Mouse (Mus musculus) MEL (cell line): ENCODE results near the gene Itga8. TPM values are rescaled to one million over a fixed set of nuclear protein-coding genes. Genes with fewer than 3 reads are reported as not detected.

Experiments
- DNase-seq: peaks from one replicate; pipeline ENCODE4 v3.0.0; 2011; ENCODE audit warnings: low read depth, low spot score
- H3K27ac ChIP-seq: 2 replicates; pipeline ENCODE4 v1.5.1; 2012; ENCODE audit warnings: low read depth, mild to moderate bottlenecking, control low read depth, low read length, moderate library complexity; ENCODE audit not compliant: control insufficient read depth
- H3K27me3 ChIP-seq, 2 experiments: fragments of 150-350 bp in 1 of 2; sonication (generic) in 1 of 2; 2 replicates each; pipeline ENCODE4 v1.6.1; 2012; ENCODE audit warnings: low read length in 2 of 2, mild to moderate bottlenecking in 2 of 2, improper control_type of control experiment in 1 of 2, moderate library complexity in 1 of 2; ENCODE audit not compliant: insufficient read depth in 2 of 2, control insufficient read depth in 1 of 2
- H3K36me3 ChIP-seq, 2 experiments: 2 replicates each; pipeline ENCODE4 v1.6.1; 2012 to 2014; ENCODE audit warnings: low read length in 2 of 2, improper control_type of control experiment in 1 of 2, inconsistent platforms in 1 of 2, mild to moderate bottlenecking in 1 of 2; ENCODE audit not compliant: insufficient read depth in 2 of 2, control insufficient read depth in 1 of 2
- H3K4me1 ChIP-seq, 2 experiments: fragments of 150-350 bp in 1 of 2; sonication (generic) in 1 of 2; 2 replicates each; pipeline ENCODE4 v1.6.1; 2012; ENCODE audit warnings: low read length in 2 of 2, improper control_type of control experiment in 1 of 2, mild to moderate bottlenecking in 1 of 2; ENCODE audit not compliant: insufficient read depth in 2 of 2, control insufficient read depth in 1 of 2
- H3K4me3 ChIP-seq, 2 experiments: fragments of 150-350 bp in 1 of 2; sonication (generic) in 1 of 2; 2 replicates each; pipeline ENCODE4 v1.5.1; 2012; ENCODE audit warnings: low read depth in 2 of 2, low read length in 2 of 2, mild to moderate bottlenecking in 2 of 2, moderate library complexity in 2 of 2, control low read depth in 1 of 2, improper control_type of control experiment in 1 of 2; ENCODE audit not compliant: control insufficient read depth in 1 of 2, insufficient read depth in 1 of 2
- H3K79me2 ChIP-seq: 2 replicates; pipeline ENCODE4 v1.6.1; 2012; ENCODE audit warnings: mild to moderate bottlenecking, low read length, moderate library complexity; ENCODE audit not compliant: control insufficient read depth, poor library complexity, insufficient read depth
- H3K9ac ChIP-seq: 2 replicates; pipeline ENCODE4 v1.6.1; 2012; ENCODE audit warnings: low read depth, mild to moderate bottlenecking, control low read depth, low read length, moderate library complexity; ENCODE audit not compliant: control insufficient read depth, poor library complexity, severe bottlenecking
- H3K9me3 ChIP-seq: fragments of 150-350 bp; sonication (generic); replicated peaks from 2 replicates; pipeline ENCODE4 v1.6.1; 2012; ENCODE audit warnings: mild to moderate bottlenecking, low read length, improper control_type of control experiment, moderate library complexity; ENCODE audit not compliant: insufficient read depth
- BHLHE40 ChIP-seq: IDR thresholded peaks from 2 replicates; pipeline ENCODE4 v1.6.1; 2012; ENCODE audit warnings: low read depth, mild to moderate bottlenecking, inconsistent platforms, low read length, improper control_type of control experiment, borderline replicate concordance
- CHD2 ChIP-seq: IDR thresholded peaks from 2 replicates; pipeline ENCODE4 v1.6.1; 2011; ENCODE audit warnings: low read length, improper control_type of control experiment
- CTCF ChIP-seq, 3 experiments: IDR thresholded peaks in 2 of 3; conservative IDR thresholded peaks in 1 of 3; 2 replicates each; pipeline ENCODE4 v1.5.1; 2011 to 2012; ENCODE audit warnings: low read length in 3 of 3, low read depth in 2 of 3, mild to moderate bottlenecking in 2 of 3, improper control_type of control experiment in 1 of 3, inconsistent platforms in 1 of 3, mixed read lengths in 1 of 3, moderate library complexity in 1 of 3; ENCODE audit not compliant: control insufficient read depth in 1 of 3, insufficient read depth in 1 of 3, poor library complexity in 1 of 3, severe bottlenecking in 1 of 3
- E2F4 ChIP-seq: IDR thresholded peaks from 2 replicates; pipeline ENCODE4 v1.6.1; 2011; ENCODE audit warnings: low read depth, low read length, improper control_type of control experiment, borderline replicate concordance
- ELF1 ChIP-seq: IDR thresholded peaks from 2 replicates; pipeline ENCODE4 v1.6.1; 2014; ENCODE audit warnings: low read depth, mild to moderate bottlenecking, inconsistent platforms, low read length, improper control_type of control experiment, moderate library complexity
- EP300 ChIP-seq, 2 experiments: IDR thresholded peaks; 2 replicates each; pipeline ENCODE4 v1.6.1; 2011; ENCODE audit warnings: improper control_type of control experiment in 2 of 2, low read length in 2 of 2, low read depth in 1 of 2, mild to moderate bottlenecking in 1 of 2
- ETS1 ChIP-seq: IDR thresholded peaks from 2 replicates; pipeline ENCODE4 v1.6.1; 2012; ENCODE audit warnings: low read depth, mild to moderate bottlenecking, inconsistent platforms, low read length, improper control_type of control experiment, moderate library complexity
- GABPA ChIP-seq: IDR thresholded peaks from 2 replicates; pipeline ENCODE4 v1.6.1; 2012; ENCODE audit warnings: low read depth, mild to moderate bottlenecking, inconsistent platforms, low read length, improper control_type of control experiment, moderate library complexity
- GATA1 ChIP-seq: IDR thresholded peaks from 2 replicates; pipeline ENCODE4 v1.6.1; 2011; ENCODE audit warnings: low read depth, low read length, improper control_type of control experiment
- JUND ChIP-seq: IDR thresholded peaks from 2 replicates; pipeline ENCODE4 v1.6.1; 2011; ENCODE audit warnings: low read depth, mild to moderate bottlenecking, improper control_type of control experiment, low read length
- MAX ChIP-seq: IDR thresholded peaks from 2 replicates; pipeline ENCODE4 v1.6.1; 2011; ENCODE audit warnings: low read length, improper control_type of control experiment
- MAZ ChIP-seq: IDR thresholded peaks from 2 replicates; pipeline ENCODE4 v1.6.1; 2012; ENCODE audit warnings: low read depth, mild to moderate bottlenecking, inconsistent platforms, low read length, improper control_type of control experiment
- MYB ChIP-seq: IDR thresholded peaks from 2 replicates; pipeline ENCODE4 v1.6.1; 2011; ENCODE audit warnings: mild to moderate bottlenecking, low read depth, low read length, improper control_type of control experiment
- MYC ChIP-seq: IDR thresholded peaks from 2 replicates; pipeline ENCODE4 v1.6.1; 2011; ENCODE audit warnings: low read depth, mild to moderate bottlenecking, low read length, improper control_type of control experiment, moderate library complexity
- POLR2AphosphoS5 ChIP-seq: IDR thresholded peaks from 2 replicates; pipeline ENCODE4 v1.6.1; 2012; ENCODE audit warnings: low read depth, borderline replicate concordance, mild to moderate bottlenecking, inconsistent platforms, low read length, moderate library complexity, mixed read lengths
- RCOR1 ChIP-seq: IDR thresholded peaks from 2 replicates; pipeline ENCODE4 v1.6.1; 2012; ENCODE audit warnings: low read depth, mild to moderate bottlenecking, inconsistent platforms, low read length, improper control_type of control experiment
- TAL1 ChIP-seq: IDR thresholded peaks from 2 replicates; pipeline ENCODE4 v1.6.1; 2012; ENCODE audit warnings: mild to moderate bottlenecking, inconsistent platforms, low read length, moderate library complexity, mixed read lengths
- TBP ChIP-seq: IDR thresholded peaks from 2 replicates; pipeline ENCODE4 v1.8.0; 2011; ENCODE audit warnings: low read depth, low read length, improper control_type of control experiment
- UBTF ChIP-seq: IDR thresholded peaks from 2 replicates; pipeline ENCODE4 v1.6.1; 2012; ENCODE audit warnings: low read depth, mild to moderate bottlenecking, inconsistent platforms, low read length, improper control_type of control experiment, moderate library complexity, borderline replicate concordance; ENCODE audit not compliant: insufficient read depth
- USF2 ChIP-seq, 2 experiments: IDR thresholded peaks; 2 replicates each; pipeline ENCODE4 v1.6.1; 2011 to 2012; ENCODE audit warnings: improper control_type of control experiment in 2 of 2, low read length in 2 of 2, borderline replicate concordance in 1 of 2, inconsistent platforms in 1 of 2, low read depth in 1 of 2, mild to moderate bottlenecking in 1 of 2; ENCODE audit not compliant: insufficient read depth in 1 of 2
- ZMIZ1 ChIP-seq: IDR thresholded peaks from 2 replicates; pipeline ENCODE4 v1.6.1; 2012; ENCODE audit warnings: low read depth, mild to moderate bottlenecking, inconsistent platforms, low read length, improper control_type of control experiment, moderate library complexity
- polyA plus RNA-seq, 2 experiments: library from polyadenylated mRNA; stranded (reverse) in 1 of 2; unstranded in 1 of 2; fragments of >175 nt in 1 of 2; fragments of >200 nt in 1 of 2; gene quantifications; 2 replicates each; pipeline versions ENCODE4 v1.2.1 to v1.2.4; 2012; ENCODE audit warnings: low replicate concordance in 2 of 2, low read depth in 1 of 2; ENCODE audit not compliant: insufficient read length in 2 of 2, insufficient read depth in 1 of 2, missing spikeins in 1 of 2
- total RNA-seq: library from RNA; depleted of rRNA; stranded (reverse); fragments of 300-350 nt; gene quantifications from 2 replicates; pipeline ENCODE4 v1.2.3, GENCODE M21; 2012

The Itga8 gene
- total and polyA plus RNA-seq, 3 experiments = not detected

GRCm38 (mm10) chr2:12109306-12109705 is 192.4 kb downstream of the Itga8 start:
- Histone ChIP-seq H3K4me1 (no peaks in the 10 kb centered on the region), H3K4me3 (no peak overlapping the region), H3K79me2 (no peaks in the 10 kb centered on the region), H3K27me3 (no peaks in the 10 kb centered on the region)
- no peak for TF ChIP-seq GATA1
- no peak for TF ChIP-seq TAL1
- no peak for TF ChIP-seq JUND
- no peak for TF ChIP-seq MAX
- TF ChIP-seq CHD2 = no peak
- TF ChIP-seq, all 39 proteins: peak for 0
- no peak overlapping the region for H3K27ac ChIP-seq
- H3K9me3 ChIP-seq = no peaks in the 10 kb centered on the region
- no peaks in the 10 kb centered on the region for H3K36me3 ChIP-seq
- no peak for DNase-seq
- H3K9ac ChIP-seq = no peak overlapping the region

DNA sequence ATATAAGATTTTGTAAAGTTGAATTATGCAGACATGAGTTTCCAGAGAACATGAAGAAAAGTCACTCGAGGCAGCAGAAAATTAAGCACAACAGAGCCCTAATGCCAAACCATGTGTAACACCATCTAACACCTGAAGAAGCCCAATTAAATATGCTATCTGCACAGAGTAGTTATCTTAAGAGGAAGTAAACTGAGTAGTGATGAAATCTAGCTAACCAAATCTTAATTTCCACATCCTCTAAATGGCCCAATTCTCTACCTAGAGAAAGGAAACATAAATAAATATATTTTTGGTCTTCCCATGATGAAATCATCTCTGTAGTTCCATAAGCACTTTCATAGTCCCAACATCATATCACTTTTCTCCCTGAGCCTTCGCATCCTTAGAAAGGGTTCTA is 193.4 kb downstream of the Itga8 start:
- Histone ChIP-seq H3K27ac (no peak overlapping the region), H3K27me3 (no peaks in the 10 kb centered on the region), H3K36me3 (no peaks in the 10 kb centered on the region), H3K4me3 (no peak overlapping the region), H3K4me1 (no peaks in the 10 kb centered on the region), H3K9me3 (no peaks in the 10 kb centered on the region), H3K9ac (no peak overlapping the region), H3K79me2 (no peaks in the 10 kb centered on the region)
- DNase-seq = no peak
- TF ChIP-seq ZMIZ1 (no peak), RCOR1 (no peak), GATA1 (no peak), CTCF (IDR thresholded peaks at IDR 0.05 in 2 of 3, conservative IDR thresholded peaks at IDR 0.05 in 1 of 3; ENCODE audit: control insufficient read depth in 1 of 3, insufficient read depth in 1 of 3, low read depth in 2 of 3, low read length in 3 of 3, poor library complexity in 1 of 3, severe bottlenecking in 1 of 3) (no peak), UBTF (no peak), ELF1 (no peak), MYB (no peak), TBP (no peak), EP300 (IDR thresholded peaks at IDR 0.05; ENCODE audit: low read depth in 1 of 2, low read length in 2 of 2) (no peak), MAZ (no peak), E2F4 (no peak), ETS1 (no peak), GABPA (no peak), USF2 (IDR thresholded peaks at IDR 0.05; ENCODE audit: borderline replicate concordance in 1 of 2, insufficient read depth in 1 of 2, low read depth in 1 of 2, low read length in 2 of 2) (no peak), POLR2AphosphoS5 (no peak), BHLHE40 (no peak), MYC (no peak)
